Mouse (Mus musculus): ENCODE data around the gene Gm4565. TPM values are rescaled to one million over a fixed set of nuclear protein-coding genes. Genes with fewer than 3 reads are reported as not detected.

Gene Gm4565
- polyA plus RNA-seq (2015; fragmentation: Nextera tagmentation; extraction: Ambion mirVana): 0.16 TPM in 1 of 2 replicates, not detected in the other

GRCm38 (mm10) chr7:22588027-22588426 lies at the start of gene Gm4565:
Gene Gm4565 (minus strand): TSS chr7:22588127.

GRCm38 (mm10) chr7:22565243-22565642 lies 22.7 kb downstream of the Gm4565 start, which contains the start of gene Gm4201:
Gene Gm4201 (minus strand): TSS chr7:22565343.

GRCm38 (mm10) chr7:22534787-22535186 lies 53.1 kb downstream of the Gm4565 start, which contains the start of gene Gm8677:
Gene Gm8677 (minus strand): TSS chr7:22534887.

Other genes starting within 250 kb of the Gm4565 start
- not detected in 2 replicates for gene Gm8660, start 217.1 kb downstream of the Gm4565 start, polyA plus RNA-seq (2015; fragmentation: Nextera tagmentation; extraction: Ambion mirVana)
- gene Vmn1r148, start 174.5 kb downstream of the Gm4565 start, polyA plus RNA-seq (2015; fragmentation: Nextera tagmentation; extraction: Ambion mirVana): not detected in 2 replicates
- not detected in 2 replicates for gene Vmn1r149, start 149.9 kb downstream of the Gm4565 start, polyA plus RNA-seq (2015; fragmentation: Nextera tagmentation; extraction: Ambion mirVana)
- not detected in 2 replicates for gene Gm10665, start 124.1 kb downstream of the Gm4565 start, polyA plus RNA-seq (2015; fragmentation: Nextera tagmentation; extraction: Ambion mirVana)
- not detected in 2 replicates for gene Vmn1r151, start 88.4 kb downstream of the Gm4565 start, polyA plus RNA-seq (2015; fragmentation: Nextera tagmentation; extraction: Ambion mirVana)
- not detected in 2 replicates for gene Vmn1r152, start 65.2 kb downstream of the Gm4565 start, polyA plus RNA-seq (2015; fragmentation: Nextera tagmentation; extraction: Ambion mirVana)
- gene Gm8677, start 53.2 kb downstream of the Gm4565 start, polyA plus RNA-seq (2015; fragmentation: Nextera tagmentation; extraction: Ambion mirVana): not detected in 2 replicates
- not detected in 2 replicates for gene Gm4201, start 22.8 kb downstream of the Gm4565 start, polyA plus RNA-seq (2015; fragmentation: Nextera tagmentation; extraction: Ambion mirVana)
- not detected in 2 replicates for gene Vmn1r155, start 69.9 kb upstream of the Gm4565 start, polyA plus RNA-seq (2015; fragmentation: Nextera tagmentation; extraction: Ambion mirVana)
- not detected in 2 replicates for gene Gm8693, start 104.2 kb upstream of the Gm4565 start, polyA plus RNA-seq (2015; fragmentation: Nextera tagmentation; extraction: Ambion mirVana)
- not detected in 2 replicates for gene Gm4567, start 131.6 kb upstream of the Gm4565 start, polyA plus RNA-seq (2015; fragmentation: Nextera tagmentation; extraction: Ambion mirVana)
- not detected in 2 replicates for gene Vmn1r157, start 173.6 kb upstream of the Gm4565 start, polyA plus RNA-seq (2015; fragmentation: Nextera tagmentation; extraction: Ambion mirVana)
- not detected in 2 replicates for gene Vmn1r158, start 202.7 kb upstream of the Gm4565 start, polyA plus RNA-seq (2015; fragmentation: Nextera tagmentation; extraction: Ambion mirVana)